Mouse (Mus musculus) spleen, adult 18-20 months (tissue): ENCODE results near the gene Sec23a.
"Not testable (repeated sequence)": the region's sequence is repeated elsewhere in the genome, so short reads cannot be mapped to it uniquely, and the experiment has no call there.

ENCODE experiments used
- DNase-seq, 2 experiments: peaks; one replicate each; pipeline ENCODE4 v3.0.0; 2022; ENCODE audit warnings: mixed read lengths in 2 of 2

Gene Sec23a

DNA sequence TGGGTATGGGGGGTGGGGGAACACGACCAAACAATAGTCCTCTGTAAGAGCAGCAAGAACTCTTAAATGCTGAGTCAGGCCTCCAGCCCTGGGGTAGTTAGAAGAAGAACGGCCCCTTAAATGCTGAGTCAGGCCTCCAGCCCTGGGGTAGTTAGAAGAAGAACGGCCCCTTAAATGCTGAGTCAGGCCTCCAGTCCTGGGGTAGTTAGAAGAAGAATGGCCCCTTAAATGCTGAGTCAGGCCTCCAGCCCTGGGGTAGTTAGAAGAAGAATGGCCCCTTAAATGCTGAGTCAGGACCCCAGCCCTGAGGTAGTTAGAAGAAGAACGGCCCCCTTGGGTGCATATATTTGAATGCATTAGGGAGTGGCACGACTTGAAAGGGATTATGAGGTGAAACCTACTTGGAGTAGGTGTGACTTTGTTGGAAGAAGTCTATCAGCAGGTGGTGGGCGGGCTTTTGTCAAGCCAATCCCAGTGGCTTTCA is 30.6 kb downstream of the Sec23a start:
- not testable (repeated sequence) for DNase-seq

DNA sequence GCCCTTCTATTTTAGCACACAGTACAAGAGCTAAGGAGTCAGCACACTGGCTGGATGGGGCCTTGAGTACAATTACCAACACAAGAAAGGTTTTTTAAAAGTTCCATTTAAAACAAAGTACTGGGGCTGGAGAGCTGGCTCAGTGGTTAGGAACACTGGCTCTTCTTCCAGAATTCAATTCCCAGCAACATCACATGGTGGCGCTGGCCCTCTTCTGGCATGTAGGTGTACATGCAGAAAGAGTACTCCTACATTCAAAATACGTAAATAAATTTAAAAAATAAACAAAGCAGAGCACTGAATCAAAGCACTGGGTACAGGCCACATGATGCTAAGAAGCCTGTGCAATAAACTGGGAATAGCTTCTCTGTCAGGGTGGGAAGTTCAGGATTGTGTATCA is 34.9 kb downstream of the Sec23a start:
- DNase-seq: no peak

DNA sequence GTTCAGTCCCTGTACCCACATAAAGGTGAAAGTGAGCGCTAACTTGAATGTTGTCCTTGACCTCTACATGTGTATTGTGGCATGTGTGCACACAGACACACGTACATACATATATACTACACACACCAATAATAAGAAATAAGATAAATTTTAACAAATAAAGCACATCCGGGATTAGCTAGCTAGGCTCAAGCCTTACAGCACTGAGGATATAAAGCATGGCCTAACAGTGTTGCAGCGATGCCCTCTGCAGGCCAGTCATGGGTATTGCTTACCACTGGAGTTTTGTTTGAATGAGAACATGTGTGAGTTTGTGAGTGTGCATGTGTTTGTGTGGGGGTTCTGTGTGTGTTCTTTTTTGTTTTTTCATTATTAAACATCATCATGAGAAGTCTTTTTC is 47.2 kb downstream of the Sec23a start:
- peak in 1 of 2 experiments; percentile 6 for DNase-seq

DNA sequence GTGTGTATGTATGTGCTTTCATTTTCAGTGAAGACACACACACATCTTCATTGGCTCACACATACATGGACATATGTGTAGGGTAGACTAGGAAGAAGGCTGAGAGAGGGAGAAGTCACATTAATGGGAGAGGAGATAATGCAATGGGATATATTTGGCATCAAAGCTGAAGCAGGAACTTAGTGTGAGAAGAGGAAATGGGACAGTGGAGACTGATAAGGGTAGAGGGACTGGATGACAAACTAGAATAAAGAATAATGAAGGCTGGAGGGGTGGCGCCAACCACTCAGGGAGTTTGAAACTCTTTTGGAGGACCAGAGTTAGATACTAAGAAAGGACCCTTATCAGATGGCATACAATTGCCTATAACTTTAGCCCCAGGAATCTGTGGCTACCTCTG is 51.0 kb downstream of the Sec23a start:
- no peak for DNase-seq

DNA sequence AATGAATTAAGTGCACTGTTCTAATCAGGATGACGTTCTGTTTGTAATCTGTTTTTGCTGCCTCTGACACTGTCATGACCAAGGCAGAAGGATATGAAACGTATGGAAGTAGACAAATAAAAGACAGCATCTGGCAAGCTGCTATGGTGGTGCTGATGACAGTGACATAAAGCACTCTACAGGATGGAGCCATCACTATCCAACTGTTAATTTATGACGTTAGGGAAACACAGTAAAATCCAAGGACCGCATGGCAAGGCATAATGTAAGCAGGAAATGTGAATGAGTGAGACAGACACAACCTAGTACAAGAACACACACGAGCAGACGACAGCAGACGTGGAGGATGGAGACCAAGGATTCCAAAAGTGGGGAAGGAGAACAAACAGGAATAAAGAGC is 55.2 kb downstream of the Sec23a start:
- DNase-seq: no peak

DNA sequence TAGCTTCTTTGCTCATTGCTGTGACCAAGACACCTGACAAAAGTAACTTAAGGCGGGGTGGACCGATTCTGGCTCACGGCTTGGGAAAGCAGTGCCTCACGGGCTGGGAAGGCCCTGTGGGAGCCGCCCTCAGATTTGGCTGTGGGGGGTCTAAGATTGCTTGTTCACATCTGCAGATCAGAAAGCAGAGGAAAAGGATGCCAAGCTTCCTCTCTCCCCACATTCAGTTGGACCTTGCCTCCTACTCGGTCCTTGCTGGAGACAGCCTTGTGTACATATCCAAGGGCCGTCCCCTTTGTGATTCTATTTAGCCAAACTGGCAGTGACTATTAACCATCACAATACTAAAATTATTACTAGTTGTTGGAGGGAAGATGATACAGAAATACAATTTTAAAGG is 55.7 kb downstream of the Sec23a start:
- DNase-seq: no peak

DNA sequence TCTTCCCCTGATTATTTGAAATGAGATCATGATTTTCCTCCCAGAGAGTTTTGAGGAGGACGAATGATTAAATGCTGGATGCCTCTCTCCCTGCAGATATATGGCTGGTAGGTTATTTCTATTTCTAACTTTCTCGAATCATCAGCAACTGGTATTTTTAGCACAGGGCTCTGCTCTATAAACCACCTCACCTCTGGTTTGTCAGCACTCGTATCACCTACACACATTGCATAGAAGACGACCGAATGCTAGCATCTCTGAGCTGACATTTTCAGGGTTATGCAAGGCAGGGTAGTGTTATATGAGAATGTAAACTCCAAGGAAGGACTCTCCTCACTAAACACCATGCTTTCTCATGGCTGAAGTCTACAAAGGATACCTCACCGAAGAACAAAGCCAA is 63.9 kb downstream of the Sec23a start:
- no peak for DNase-seq

DNA sequence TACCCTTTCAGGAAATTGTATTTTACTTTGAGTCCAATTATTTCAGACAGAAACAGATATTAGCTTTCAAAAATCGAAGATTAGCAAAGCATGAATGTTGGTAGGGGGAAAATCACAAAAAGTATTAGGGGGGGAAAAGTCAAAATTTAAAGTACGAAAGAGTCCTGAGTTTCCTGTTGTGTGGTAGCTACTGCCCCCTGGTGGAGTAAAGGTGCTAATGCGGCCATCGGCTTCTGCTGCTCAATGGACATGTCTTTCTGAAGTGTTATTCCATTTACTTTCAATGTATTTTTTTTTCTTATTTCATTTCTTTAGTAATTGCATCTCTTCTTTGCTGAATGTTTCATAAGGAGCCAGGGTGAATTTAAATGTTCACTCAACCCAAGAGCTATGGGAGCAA is 64.6 kb downstream of the Sec23a start:
- peak in 1 of 2 experiments; percentile 46 for DNase-seq

DNA sequence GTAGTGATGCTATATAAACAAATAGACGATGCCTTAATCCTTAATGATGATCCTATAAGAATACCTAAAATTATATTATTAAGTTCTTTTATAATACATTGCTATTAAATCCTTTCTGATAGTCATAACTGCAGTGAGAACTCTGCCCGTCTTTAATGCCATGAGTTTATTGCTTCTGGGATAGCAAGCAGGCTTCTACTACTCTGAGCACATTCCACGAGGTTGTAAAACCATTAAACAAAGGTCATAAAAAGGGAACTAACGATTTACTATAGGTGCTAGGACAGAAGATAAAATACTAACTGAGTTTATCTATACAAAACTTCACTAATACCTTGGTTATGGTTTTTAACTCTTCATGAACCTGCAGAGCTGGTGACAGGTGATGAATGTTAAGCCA is 69.3 kb downstream of the Sec23a start:
- no peak for DNase-seq

DNA sequence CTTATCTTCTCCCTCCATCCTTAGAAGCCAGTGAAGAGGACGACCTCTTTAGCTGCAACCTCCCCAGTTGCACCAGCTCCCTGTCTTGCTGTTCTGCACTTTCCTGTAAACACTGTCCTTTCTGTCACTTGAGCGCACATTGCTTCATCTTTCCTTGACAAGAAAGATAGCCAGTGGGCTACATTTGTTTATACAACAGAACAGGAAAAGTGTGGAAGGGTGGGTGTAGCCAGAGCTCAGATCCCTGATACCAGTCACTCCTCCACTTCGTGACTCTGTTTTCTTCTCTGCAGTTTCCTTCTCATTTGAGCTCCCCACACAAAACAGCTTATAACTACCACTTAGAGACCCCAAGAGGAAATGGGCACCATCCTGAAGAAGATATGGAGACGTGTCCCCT is 77.2 kb downstream of the Sec23a start:
- no peak for DNase-seq

DNA sequence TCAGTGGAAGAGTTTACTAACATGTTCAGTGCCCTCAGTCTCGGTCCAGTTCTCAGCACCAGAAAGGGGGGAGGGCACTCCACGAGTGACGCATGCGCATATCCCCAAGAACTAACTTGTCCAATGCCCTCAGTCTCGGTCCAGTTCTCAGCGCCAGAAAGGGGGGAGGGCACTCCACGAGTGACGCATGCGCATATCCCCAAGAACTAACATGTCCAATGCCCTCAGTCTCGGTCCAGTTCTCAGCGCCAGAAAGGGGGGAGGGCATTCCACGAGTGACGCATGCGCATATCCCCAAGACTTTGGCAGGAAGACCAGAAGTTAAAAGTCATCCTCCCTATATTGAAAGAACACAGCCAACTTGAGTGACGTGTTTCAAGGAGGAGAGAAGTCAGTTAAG is 86.8 kb downstream of the Sec23a start:
- DNase-seq: no peak

DNA sequence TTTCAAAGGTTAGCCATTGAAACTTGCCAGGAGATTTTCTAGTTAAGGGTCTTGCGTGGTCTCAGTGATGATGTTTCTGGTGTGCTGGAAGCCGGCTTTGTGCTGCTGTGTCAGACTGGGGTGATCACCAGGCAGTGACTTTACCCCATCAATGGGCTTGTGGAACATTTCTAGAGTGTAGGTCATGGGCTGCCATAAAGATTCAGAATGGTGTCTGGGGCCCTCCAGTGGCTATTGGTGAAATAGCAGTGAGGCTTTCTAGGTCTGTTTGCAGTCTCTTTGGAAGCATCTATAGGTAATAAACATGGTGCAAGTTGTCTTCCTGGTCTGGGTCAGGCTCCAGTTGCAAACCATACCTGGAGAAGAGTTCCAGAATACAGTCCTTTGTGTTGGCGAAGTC is 87.8 kb downstream of the Sec23a start:
- DNase-seq: peak in 1 of 2 experiments; percentile 11

DNA sequence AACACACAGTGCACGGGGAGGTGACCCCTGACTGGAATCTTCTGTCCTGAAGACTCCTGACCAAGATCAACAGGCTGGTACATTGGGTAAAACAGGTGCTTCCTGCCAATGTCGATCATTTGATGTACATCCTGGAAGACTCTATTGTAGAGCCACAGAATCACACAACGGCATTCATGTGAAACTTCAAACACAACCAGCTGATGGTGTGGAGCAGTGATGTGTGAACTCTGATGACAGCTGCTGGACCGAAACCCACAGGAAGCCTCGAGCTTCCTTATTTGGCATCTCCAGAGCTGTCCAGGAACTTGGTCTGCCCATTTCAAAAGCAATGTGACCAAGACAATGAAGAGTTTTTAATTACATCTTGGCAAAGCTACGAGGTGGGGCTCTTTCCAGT is 91.0 kb downstream of the Sec23a start:
- DNase-seq: no peak

DNA sequence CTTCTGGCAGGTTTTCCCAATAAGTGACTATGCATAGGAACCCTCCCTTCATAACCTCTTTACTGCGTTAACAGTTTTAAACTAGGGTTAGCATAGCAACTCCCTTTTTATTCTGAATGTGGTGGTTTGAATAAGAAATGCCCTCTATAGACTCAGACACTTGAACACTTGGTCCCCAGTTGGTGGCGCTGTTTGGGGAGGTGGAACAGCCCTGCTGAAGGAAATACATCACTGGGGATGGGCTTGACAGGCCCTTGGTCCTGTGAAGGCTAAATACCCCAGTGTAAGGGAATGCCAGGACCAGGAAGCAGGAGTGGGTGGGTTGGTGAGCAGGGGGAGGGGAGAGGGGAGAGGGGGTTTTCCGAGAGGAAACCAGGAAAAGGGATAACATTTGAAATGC is 92.3 kb downstream of the Sec23a start:
- no peak for DNase-seq

DNA sequence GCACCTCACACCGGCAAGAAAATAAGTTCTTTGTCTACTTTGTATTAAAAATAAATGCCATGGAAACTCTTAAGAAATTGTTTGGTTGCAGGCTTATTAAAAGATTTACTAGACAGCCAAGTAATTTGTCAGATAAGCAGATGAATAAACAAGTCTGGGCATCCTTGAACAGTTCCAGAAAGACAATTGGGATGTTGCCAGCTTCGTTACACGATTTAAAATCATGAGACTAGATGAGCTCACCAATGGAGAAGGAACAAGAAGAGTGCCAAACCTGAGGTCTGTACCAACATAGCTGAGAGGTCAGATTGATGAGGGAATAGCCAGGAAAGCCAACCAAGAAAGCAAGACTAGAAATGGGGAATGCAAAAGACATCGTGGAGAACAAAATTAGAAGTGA is 102.0 kb downstream of the Sec23a start:
- no peak for DNase-seq
